Mouse (Mus musculus): ENCODE results near the gene Vdr. TPM values are rescaled to one million over a fixed set of nuclear protein-coding genes. Genes with fewer than 3 reads are reported as not detected.
A peak's percentile ranks its signal among the peaks of the same experiment; 100 is the strongest.

The Vdr gene
- polyA plus RNA-seq, 1 experiment from 2014 or later, result 1.2 TPM

DNA sequence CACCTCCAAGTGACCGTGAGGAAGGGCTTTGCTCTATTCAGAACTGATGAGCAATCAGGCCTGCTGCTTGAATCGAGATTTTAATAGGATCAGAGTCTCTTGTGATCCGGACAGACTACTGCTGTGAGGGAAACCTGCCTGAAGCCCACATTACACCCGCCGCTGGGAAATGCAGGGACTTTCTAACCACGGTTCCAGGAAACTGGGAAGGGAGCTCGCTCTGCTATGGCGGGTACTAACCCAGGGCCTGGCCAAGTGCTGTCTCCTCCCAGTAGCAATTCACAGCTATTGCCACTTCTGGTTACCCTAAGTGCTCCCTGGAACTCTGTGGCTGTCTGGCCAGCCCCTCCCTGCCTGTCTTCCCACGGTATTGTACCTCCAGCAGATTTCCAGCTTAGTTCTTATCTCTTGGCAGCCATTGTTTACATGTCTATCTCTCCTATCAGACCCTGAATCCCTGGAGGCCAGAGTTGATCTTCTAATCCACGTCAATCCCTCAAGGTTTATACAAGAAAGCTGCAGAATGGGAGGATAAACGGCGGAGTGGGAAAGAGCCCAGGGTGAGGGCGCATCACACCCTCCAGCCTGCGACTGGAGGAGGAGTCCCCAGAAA lies 47.4 kb downstream of the Vdr start:
- no peak overlapping the region for H3K4me3 ChIP-seq

DNA sequence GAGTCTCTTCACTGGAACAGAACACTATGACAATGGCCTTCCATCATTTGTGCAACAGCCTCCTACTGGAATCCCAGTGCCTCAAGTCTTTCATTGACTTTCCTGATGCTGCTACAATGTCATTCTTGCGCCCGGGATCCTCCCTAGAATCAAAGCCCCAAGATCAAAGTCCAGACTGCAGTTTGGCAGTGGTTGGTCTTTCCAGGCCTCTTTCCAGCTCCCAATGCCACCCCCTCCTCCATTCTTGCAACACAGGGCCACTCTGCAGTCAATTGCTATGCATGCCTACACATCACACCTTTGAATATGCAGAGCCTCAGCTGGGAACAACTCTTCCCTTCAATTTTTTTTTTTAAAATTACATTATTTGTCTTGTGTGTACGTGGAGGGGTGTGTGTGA lies 50.1 kb downstream of the Vdr start:
- 93% methylated on average over 3 of the region's 3 CpGs for WGBS
- Histone ChIP-seq H3K4me1 (replicated peaks) (peaks cover 29% of the 10 kb centered on the region), H3K27ac (no peak overlapping the region), H3K4me2 (no peak overlapping the region), H3K4me3 (no peak overlapping the region), H3K9me3 (replicated peaks) (no peaks in the 10 kb centered on the region), H3K27me3 (peaks cover 26% of the 10 kb centered on the region), H3K9ac (no peak overlapping the region), H3K36me3 (no peaks in the 10 kb centered on the region)
- ATAC-seq (replicated peaks; ENCODE audit: insufficient number of reproducible peaks, insufficient read depth, low FRiP score, low read depth), result no peak

More for the DNA sequence above, 47.4 kb downstream of the Vdr start:
- no peak for ATAC-seq (replicated peaks; ENCODE audit: insufficient number of reproducible peaks, insufficient read depth, low FRiP score, low read depth)
- Histone ChIP-seq H3K4me1 (replicated peaks) (peaks cover 30% of the 10 kb centered on the region), H3K4me2 (no peak overlapping the region), H3K27me3 (peaks cover 5% of the 10 kb centered on the region; the same call in 1 of the 2 replicates), H3K9ac (no peak overlapping the region), H3K9me3 (replicated peaks) (no peaks in the 10 kb centered on the region), H3K36me3 (no peaks in the 10 kb centered on the region), H3K27ac (no peak overlapping the region)
- WGBS, result 34% methylated on average over 14 of the region's 14 CpGs

- H3K27me3 ChIP-seq, result peaks cover 26% of the 10 kb centered on the region
- no peak for ATAC-seq (replicated peaks; ENCODE audit: insufficient number of reproducible peaks, insufficient read depth, low FRiP score, low read depth)
- 70% methylated on average over 4 of the region's 4 CpGs for WGBS
Measured at GRCm38 (mm10) chr15:97858431-97858830, 52.0 kb downstream of the Vdr start.

DNA sequence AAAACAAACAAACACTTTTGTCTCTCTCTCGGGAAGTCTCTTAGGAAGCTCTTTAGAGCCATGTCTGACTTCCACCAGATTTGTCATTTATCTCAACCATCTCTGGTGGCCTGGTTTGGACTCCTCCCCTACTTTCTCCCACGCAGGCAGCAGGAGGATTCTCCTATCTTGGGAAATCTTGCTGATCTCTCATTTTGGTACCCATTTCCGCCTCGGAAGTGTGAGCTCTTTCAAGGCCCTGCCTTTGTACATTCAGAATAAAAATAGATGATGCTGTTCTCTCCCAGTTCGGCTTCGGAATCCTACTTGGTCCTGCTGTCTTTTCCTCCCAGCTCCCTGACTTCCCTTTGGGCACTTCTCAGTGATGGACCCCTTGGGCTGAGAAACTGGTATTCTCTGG lies 55.9 kb downstream of the Vdr start:
- H3K4me1 ChIP-seq (replicated peaks), result no peaks in the 10 kb centered on the region
- no peak overlapping the region for H3K9ac ChIP-seq
- H3K4me3 ChIP-seq, result no peak overlapping the region
- 40% methylated on average over 6 of the region's 6 CpGs for WGBS
- H3K27me3 ChIP-seq, result peaks cover 23% of the 10 kb centered on the region
- no peaks in the 10 kb centered on the region for H3K36me3 ChIP-seq
- H3K27ac ChIP-seq, result no peak overlapping the region
- H3K4me2 ChIP-seq, result no peak overlapping the region
- no peak for ATAC-seq (replicated peaks; ENCODE audit: insufficient number of reproducible peaks, insufficient read depth, low FRiP score, low read depth)
- H3K9me3 ChIP-seq (replicated peaks), result no peaks in the 10 kb centered on the region

More at GRCm38 (mm10) chr15:97858431-97858830, 52.0 kb downstream of the Vdr start:
- Histone ChIP-seq H3K4me1 (replicated peaks) (peaks cover 10% of the 10 kb centered on the region), H3K4me2 (no peak overlapping the region), H3K36me3 (no peaks in the 10 kb centered on the region), H3K27ac (no peak overlapping the region), H3K9me3 (replicated peaks) (no peaks in the 10 kb centered on the region), H3K4me3 (no peak overlapping the region), H3K9ac (no peak overlapping the region)

DNA sequence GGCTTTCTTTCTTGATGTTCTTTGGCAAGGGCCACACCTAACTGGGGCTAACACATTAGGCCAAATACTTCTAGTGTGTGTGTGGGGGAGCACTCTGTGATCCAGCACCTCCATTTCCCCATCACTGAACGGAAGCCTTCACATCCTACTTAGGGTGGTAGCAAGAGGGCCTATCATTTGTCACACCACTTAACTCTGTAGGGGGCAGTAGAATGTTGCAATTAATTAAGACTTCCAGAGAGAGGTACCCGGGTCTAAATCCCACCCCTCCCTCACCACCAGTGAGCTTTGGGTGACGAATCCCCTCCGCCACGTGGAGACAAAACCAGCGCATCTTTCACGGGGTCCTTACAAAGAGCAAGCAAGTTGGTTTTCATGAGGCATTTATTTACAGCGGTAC lies 56.4 kb downstream of the Vdr start:
- no peak overlapping the region for H3K27ac ChIP-seq
- 43% methylated on average over 8 of the region's 8 CpGs for WGBS
- no peak for ATAC-seq (replicated peaks; ENCODE audit: insufficient number of reproducible peaks, insufficient read depth, low FRiP score, low read depth)

GRCm38 (mm10) chr15:97852291-97852690 lies 58.1 kb downstream of the Vdr start:
- Histone ChIP-seq H3K9ac (no peak overlapping the region), H3K27me3 (peaks cover 15% of the 10 kb centered on the region; the same call in 1 of the 2 replicates), H3K36me3 (no peaks in the 10 kb centered on the region), H3K27ac (no peak overlapping the region), H3K9me3 (replicated peaks) (no peaks in the 10 kb centered on the region), H3K4me1 (replicated peaks) (peaks cover 4% of the 10 kb centered on the region; the same call in 1 of the 2 replicates), H3K4me3 (no peak overlapping the region), H3K4me2 (no peak overlapping the region)
- WGBS, result 92% methylated on average over 3 of the region's 3 CpGs
- ATAC-seq (replicated peaks; ENCODE audit: insufficient number of reproducible peaks, insufficient read depth, low FRiP score, low read depth), result no peak; the same call in 1 of the 2 replicates

More for the DNA sequence above, 56.4 kb downstream of the Vdr start:
- no peaks in the 10 kb centered on the region for H3K9me3 ChIP-seq (replicated peaks)
- H3K4me3 ChIP-seq, result no peak overlapping the region
- peaks cover 23% of the 10 kb centered on the region for H3K27me3 ChIP-seq
- peaks cover 4% of the 10 kb centered on the region; the same call in 1 of the 2 replicates for H3K4me1 ChIP-seq (replicated peaks)
- H3K9ac ChIP-seq, result no peak overlapping the region
- H3K4me2 ChIP-seq, result no peak overlapping the region
- no peaks in the 10 kb centered on the region for H3K36me3 ChIP-seq

DNA sequence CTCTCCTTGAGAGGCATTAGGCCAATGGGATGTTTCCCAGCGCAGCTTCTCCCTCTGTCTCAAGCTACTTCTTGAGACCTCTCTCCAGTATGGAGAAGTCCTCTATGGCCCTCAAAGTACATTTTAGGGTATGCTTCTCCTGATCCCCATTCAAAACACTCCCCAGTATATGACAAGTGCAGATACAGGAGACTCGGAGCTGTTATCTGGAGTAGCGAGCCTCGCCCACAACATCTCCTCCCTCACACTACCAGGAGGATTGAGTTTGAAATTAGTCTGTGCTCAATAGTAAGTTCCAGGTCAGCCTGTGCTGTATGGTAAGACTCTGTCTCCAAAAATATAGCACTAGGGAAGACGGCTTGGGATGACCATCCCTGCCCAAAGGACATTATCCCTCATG lies 59.4 kb downstream of the Vdr start:
- ATAC-seq (replicated peaks; ENCODE audit: insufficient number of reproducible peaks, insufficient read depth, low FRiP score, low read depth), result no peak
- no peak overlapping the region for H3K27ac ChIP-seq
- H3K27me3 ChIP-seq, result peaks cover 9% of the 10 kb centered on the region; the same call in 1 of the 2 replicates
- no peak overlapping the region for H3K4me3 ChIP-seq
- no peaks in the 10 kb centered on the region for H3K9me3 ChIP-seq (replicated peaks)
- 76% methylated on average over 5 of the region's 5 CpGs for WGBS
- H3K36me3 ChIP-seq, result no peaks in the 10 kb centered on the region
- no peak overlapping the region for H3K9ac ChIP-seq
- H3K4me2 ChIP-seq, result no peak overlapping the region
- H3K4me1 ChIP-seq (replicated peaks), result peaks cover 4% of the 10 kb centered on the region; the same call in 1 of the 2 replicates

- H3K9me3 ChIP-seq (replicated peaks), result no peaks in the 10 kb centered on the region
- H3K36me3 ChIP-seq, result no peaks in the 10 kb centered on the region
- H3K4me3 ChIP-seq, result no peak overlapping the region
- no peak overlapping the region for H3K4me2 ChIP-seq
- peaks cover 4% of the 10 kb centered on the region; the same call in 1 of the 2 replicates for H3K4me1 ChIP-seq (replicated peaks)
- ATAC-seq (replicated peaks; ENCODE audit: insufficient number of reproducible peaks, insufficient read depth, low FRiP score, low read depth), result no peak
- no peak overlapping the region for H3K27ac ChIP-seq
- H3K9ac ChIP-seq, result no peak overlapping the region
- WGBS, result 11% methylated on average over 2 of the region's 2 CpGs
- peaks cover 4% of the 10 kb centered on the region; the same call in 1 of the 2 replicates for H3K27me3 ChIP-seq
Measured at GRCm38 (mm10) chr15:97850441-97850840, 60.0 kb downstream of the Vdr start.

DNA sequence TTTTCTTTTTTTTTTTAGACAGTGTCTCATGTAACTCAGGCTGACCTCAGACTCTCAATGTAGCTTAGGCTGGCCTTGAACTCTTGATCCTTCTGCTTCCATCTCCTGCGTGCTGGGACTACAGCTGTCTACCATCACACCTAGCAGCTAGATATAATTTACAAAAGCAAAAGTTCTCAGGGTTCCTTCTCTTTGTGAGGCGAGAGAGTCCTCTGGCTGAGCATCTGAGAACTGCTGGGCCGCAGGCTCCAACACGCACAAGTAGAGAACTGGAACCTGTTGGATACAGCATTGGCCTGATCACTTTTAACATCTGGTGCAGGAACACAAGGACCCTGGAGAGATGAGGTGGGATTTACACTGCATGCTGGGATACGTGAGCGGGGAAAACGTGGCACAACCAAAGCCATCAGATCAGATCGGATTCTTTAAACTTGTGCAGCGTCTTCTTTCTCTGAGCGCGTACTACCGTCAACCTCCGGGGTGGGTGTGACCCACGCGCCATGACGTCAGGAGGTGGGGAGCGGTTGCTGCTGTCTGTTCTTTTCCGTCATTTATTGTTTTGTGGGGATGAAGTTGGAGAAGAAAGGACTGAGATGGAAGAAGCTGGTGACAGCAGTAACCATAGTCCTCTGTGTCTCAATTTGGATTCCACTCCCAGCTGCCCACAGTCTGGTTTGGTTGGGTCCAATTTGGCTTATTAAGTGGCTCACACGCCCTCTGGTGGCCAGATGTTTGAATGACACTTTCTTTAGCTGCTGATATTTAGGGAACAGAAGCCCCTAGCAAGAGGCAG lies 61.1 kb downstream of the Vdr start:
- peak; percentile 56 for ATAC-seq (replicated peaks; ENCODE audit: insufficient number of reproducible peaks, insufficient read depth, low FRiP score, low read depth)
- WGBS, result 4% methylated on average over 19 of the region's 19 CpGs
- H3K27ac ChIP-seq, result peak overlapping the region; percentile 47
- H3K9ac ChIP-seq, result peak overlapping the region; percentile 19; the same call in 1 of the 2 replicates
- H3K4me1 ChIP-seq (replicated peaks), result peaks cover 4% of the 10 kb centered on the region; the same call in 1 of the 2 replicates
- H3K4me2 ChIP-seq, result peak overlapping the region; percentile 69
- 0 out of 2 replicates have a peak, but pooled peaks cover 2% of the 10 kb centered on the region for H3K27me3 ChIP-seq
- peak overlapping the region; percentile 41 for H3K4me3 ChIP-seq
- no peaks in the 10 kb centered on the region for H3K36me3 ChIP-seq
- H3K9me3 ChIP-seq (replicated peaks), result no peaks in the 10 kb centered on the region

DNA sequence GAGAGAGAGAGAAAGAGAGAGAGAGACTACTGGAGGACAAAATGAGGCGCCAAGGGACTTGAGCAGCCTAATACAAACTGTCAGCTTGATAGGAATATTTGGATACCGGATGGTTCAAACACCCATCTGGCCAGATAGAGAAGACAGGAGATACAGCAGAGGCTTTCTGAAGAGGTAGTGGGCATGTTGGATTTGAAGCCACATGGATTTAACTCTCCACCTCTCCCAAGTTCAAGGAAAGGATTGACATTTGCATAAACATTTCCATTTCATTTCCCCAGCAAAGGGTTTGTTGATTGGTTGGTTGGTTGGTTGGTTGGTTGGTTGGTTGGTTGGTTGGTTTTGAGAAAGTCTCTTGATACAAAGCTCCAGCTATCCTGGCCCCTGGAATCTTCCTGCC lies 62.6 kb downstream of the Vdr start:
- peaks cover 4% of the 10 kb centered on the region; the same call in 1 of the 2 replicates for H3K4me1 ChIP-seq (replicated peaks)
- 88% methylated on average over 2 of the region's 2 CpGs for WGBS
- H3K9me3 ChIP-seq (replicated peaks), result no peaks in the 10 kb centered on the region
- H3K27me3 ChIP-seq, result 0 out of 2 replicates have a peak, but pooled peaks cover 2% of the 10 kb centered on the region
- no peak overlapping the region for H3K4me3 ChIP-seq
- H3K27ac ChIP-seq, result no peak overlapping the region
- ATAC-seq (replicated peaks; ENCODE audit: insufficient number of reproducible peaks, insufficient read depth, low FRiP score, low read depth), result no peak
- no peaks in the 10 kb centered on the region for H3K36me3 ChIP-seq
- H3K9ac ChIP-seq, result no peak overlapping the region
- H3K4me2 ChIP-seq, result no peak overlapping the region

DNA sequence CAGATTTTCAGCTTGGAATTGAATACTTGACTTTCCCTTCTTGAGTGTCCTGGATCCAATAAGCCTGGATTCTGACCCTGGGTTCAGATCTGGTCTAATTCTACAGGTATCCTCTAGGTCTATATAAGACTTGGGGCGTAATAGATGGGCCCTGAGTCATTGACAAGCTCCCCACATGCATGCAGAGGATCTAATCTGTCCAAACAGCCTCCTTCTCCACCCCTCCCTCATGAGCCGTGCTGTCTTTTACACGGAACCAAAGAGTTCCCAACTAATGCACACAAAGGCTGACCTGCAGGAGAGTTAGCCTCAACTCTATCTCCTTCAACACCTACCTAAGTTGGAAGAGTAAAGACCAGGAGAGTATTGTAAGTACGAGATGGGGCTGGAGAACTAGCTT lies 63.1 kb downstream of the Vdr start:
- H3K4me2 ChIP-seq, result no peak overlapping the region
- ATAC-seq (replicated peaks; ENCODE audit: insufficient number of reproducible peaks, insufficient read depth, low FRiP score, low read depth), result no peak
- no peaks in the 10 kb centered on the region for H3K9me3 ChIP-seq (replicated peaks)
- H3K27me3 ChIP-seq, result 0 out of 2 replicates have a peak, but pooled peaks cover 2% of the 10 kb centered on the region
- 84% methylated on average over 4 of the region's 4 CpGs for WGBS
- no peaks in the 10 kb centered on the region for H3K36me3 ChIP-seq
- H3K27ac ChIP-seq, result no peak overlapping the region
- no peak overlapping the region for H3K9ac ChIP-seq
- no peak overlapping the region for H3K4me3 ChIP-seq
- peaks cover 4% of the 10 kb centered on the region; the same call in 1 of the 2 replicates for H3K4me1 ChIP-seq (replicated peaks)
